Mouse (Mus musculus): ENCODE results near the gene Camsap1.

The Camsap1 gene

DNA sequence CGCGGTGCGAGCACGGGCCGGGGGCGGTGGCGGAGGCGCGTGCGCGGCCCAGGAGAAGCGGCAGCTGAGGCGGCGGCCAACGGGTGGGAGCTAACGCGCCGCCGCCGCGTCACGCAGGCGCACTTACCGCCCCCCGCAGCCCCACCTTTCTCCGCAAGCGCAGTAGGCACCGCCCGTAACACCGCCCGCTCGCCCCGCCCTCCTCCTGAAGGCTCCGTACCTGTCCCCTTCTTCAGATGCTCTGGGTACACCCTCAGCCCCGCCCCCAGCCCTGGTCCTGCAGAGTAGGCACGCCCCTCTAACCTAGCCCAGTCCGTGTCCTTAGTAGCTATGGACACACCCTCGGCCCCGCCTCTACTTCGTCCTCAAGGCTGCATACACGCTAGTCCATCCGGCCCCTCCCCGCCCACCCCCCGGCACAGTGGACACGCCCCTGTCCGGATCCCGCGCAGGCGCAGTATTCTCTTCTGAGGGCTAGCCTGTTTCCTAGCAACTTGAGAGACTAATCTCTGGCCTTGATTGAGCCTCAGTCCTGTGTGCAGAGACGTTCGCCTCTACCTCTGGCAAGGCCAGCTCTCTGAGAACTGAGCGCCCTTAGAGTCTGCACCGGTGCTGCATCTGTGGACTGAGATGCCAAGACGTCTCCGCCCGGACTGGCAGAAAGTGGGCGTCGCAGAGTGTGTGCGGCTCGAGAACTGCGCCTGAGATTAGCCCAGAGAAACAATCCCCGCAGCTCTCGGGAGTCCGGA lies at the start of gene Camsap1:
Camsap1 (minus strand) TSS at position 124 of the 749 bp plus-strand sequence.
- DNase-seq, result peak; percentile 100

- DNase-seq, result no peak
Measured at GRCm38 (mm10) chr2:26030288-26030687, 47.2 kb upstream of the Camsap1 start.

GRCm38 (mm10) chr2:26024138-26025075 lies 41.3 kb upstream of the Camsap1 start:
- peak; percentile 53 for DNase-seq

- DNase-seq, result peak; percentile 26
Measured at GRCm38 (mm10) chr2:26022626-26023025, 39.5 kb upstream of the Camsap1 start.

DNA sequence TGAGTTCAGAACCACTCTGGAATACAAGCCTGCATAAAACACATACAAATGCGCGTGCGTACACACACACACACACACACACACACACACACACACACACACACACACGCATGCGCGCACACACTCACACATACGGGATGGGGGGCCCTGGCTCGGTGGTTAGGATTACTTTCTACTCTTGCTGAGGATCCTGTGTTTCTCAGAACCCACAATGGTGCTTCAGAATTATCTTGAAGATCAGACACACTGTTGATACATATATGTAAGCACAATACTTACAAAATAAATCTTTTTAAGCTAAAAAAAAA lies 39.1 kb upstream of the Camsap1 start:
- DNase-seq, result no peak

DNA sequence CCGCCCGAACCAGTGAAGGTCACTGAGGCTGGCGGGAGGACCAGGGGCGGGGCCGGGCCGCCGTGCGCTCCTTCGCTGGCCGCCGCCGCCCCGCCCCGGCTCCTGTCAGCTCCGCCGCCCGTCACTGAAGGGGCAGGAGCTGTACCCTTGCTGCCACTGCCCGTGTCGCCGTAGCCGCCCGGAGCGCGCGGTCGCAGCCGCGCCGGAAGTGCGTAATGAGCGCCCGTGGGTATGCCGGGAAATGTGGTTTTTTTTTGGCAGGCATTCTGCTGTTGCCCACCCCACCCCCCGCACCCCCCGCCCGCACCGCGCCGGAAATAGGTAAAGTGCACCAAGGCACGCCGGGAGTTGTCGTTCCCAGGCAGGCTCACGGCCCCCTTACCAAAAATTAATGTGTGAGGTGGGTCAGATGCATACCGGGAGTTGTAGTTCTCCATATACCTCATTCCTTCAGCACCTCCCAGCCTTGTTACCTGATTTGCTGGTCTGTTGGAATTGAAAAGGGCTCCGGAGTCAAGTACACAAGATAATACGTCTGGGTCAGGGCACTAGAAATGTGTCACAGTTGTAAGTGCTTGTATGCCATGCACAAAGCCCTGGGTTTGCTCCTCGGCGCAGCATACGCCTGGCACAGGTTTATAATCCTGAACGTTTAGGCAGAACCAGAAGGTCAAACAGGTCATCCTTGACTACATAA lies 38.6 kb upstream of the Camsap1 start, which contains the start of gene Ubac1:
Ubac1 (minus strand) TSS at position 187 of the 697 bp plus-strand sequence.
- DNase-seq, result peak; percentile 94

GRCm38 (mm10) chr2:26020714-26021560 lies 37.9 kb upstream of the Camsap1 start:
- no peak for DNase-seq

GRCm38 (mm10) chr2:26019923-26020322 lies 36.8 kb upstream of the Camsap1 start:
- DNase-seq, result no peak

- DNase-seq, result no peak
Measured at GRCm38 (mm10) chr2:26017326-26017725, 34.2 kb upstream of the Camsap1 start.

GRCm38 (mm10) chr2:26013674-26014073 lies 30.6 kb upstream of the Camsap1 start:
- no peak for DNase-seq

DNA sequence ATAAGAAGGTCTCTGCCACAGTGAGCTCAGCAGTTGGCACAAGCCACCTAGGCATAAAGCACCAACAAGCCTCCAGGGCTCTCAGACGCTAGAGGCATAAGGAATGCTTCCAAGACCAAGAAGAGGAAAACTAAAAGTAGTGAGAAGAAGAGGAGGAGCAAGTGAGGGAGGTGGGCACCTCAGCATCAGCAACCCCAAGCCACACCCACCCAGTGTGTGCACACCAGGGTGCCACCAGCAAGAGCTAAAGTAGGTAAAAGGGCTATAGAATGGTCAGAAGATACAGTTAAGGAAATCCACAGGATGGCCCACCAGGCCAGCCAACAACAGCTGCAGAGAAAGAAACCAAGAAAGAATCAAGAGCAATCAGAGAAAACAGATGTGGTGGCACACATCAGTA lies 28.3 kb upstream of the Camsap1 start:
- DNase-seq, result no peak

- no peak for DNase-seq
Measured at GRCm38 (mm10) chr2:26002001-26002400, 18.9 kb upstream of the Camsap1 start.

- no peak for DNase-seq
Measured at GRCm38 (mm10) chr2:26001136-26001535, 18.1 kb upstream of the Camsap1 start.

- DNase-seq, result no peak
Measured at GRCm38 (mm10) chr2:25997716-25998115, 14.6 kb upstream of the Camsap1 start.

- no peak for DNase-seq
Measured at GRCm38 (mm10) chr2:25994791-25995190, 11.7 kb upstream of the Camsap1 start.

DNA sequence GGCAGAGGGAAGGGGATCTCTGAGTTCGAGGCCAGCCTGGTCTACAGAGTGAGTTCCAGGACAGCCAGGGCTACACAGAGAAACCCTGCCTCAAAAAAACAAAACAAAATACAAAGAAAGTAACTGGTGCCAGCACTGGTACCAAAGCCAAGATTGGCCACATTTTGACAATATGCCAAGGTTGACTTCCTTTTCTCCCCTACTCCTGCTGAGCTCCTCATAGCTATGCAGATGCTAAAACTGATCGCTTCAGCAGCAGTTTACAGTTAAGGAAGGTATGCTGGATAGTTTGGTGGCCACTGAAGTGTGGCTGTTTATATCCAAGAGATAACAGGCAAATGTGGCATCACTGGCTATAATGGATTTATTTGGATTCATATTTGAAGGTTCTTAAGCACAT lies 9.2 kb upstream of the Camsap1 start:
- DNase-seq, result no peak

GRCm38 (mm10) chr2:25989651-25990050 lies 6.6 kb upstream of the Camsap1 start:
- no peak for DNase-seq

GRCm38 (mm10) chr2:25987817-25988216 lies 4.7 kb upstream of the Camsap1 start:
- no peak for DNase-seq

GRCm38 (mm10) chr2:25986601-25987000 lies 3.5 kb upstream of the Camsap1 start:
- no peak for DNase-seq

- DNase-seq, result peak; percentile 19
Measured at GRCm38 (mm10) chr2:25982426-25983091, 523 bp downstream of the Camsap1 start.

DNA sequence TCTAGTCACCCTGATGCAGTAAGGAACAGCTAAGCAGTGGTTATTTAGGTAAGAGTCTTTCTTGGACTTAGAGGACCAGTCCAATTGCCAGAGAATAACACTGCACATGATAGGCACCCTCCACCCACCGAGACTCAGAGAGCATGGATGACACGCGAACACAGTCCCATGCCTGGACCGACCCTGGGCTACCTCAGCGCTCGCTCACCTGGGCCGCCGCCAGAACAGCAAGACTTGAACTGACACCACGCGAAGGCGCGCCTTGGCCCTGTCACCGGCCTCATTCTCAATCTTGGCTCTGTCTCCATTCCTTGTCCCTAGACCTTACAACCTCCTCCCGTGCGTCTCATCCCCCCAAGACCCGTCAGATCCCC lies 1.0 kb downstream of the Camsap1 start:
- DNase-seq, result peak; percentile 57

GRCm38 (mm10) chr2:25978997-25979396 lies 4.1 kb downstream of the Camsap1 start:
- no peak for DNase-seq
